Mouse (Mus musculus) olfactory bulb, adult 2 months (tissue): Measurements from ENCODE around the gene Rin2.

Experiments
- CTCF ChIP-seq: fragments of 200-500 bp; IDR thresholded peaks from 2 replicates; pipeline ENCODE4 v1.5.1; 2012; ENCODE audit warnings: low read depth, mild to moderate bottlenecking, low read length, moderate library complexity; ENCODE audit not compliant: insufficient read depth
- POLR2A ChIP-seq: fragments of 200-500 bp; IDR thresholded peaks from 2 replicates; pipeline ENCODE4 v1.6.1; 2012; ENCODE audit warnings: mild to moderate bottlenecking, low read depth, low read length, moderate library complexity; ENCODE audit not compliant: insufficient read depth

GRCm38 (mm10) chr2:145664311-145664710 lies 10.7 kb upstream of the Rin2 start:
- TF ChIP-seq POLR2A, result no peak
- no peak for TF ChIP-seq CTCF
